Mouse (Mus musculus) right cerebral cortex, postnatal 36 days (tissue): Measurements from ENCODE around the gene Ap4s1.
"Not testable (repeated sequence)": the region's sequence is repeated elsewhere in the genome, so short reads cannot be mapped to it uniquely, and the experiment has no call there.

Source experiments
- DNase-seq, 2 experiments: peaks; one replicate each; pipeline ENCODE4 v3.0.0; 2022; ENCODE audit warnings: low spot score in 2 of 2, mixed read lengths in 1 of 2

The Ap4s1 gene

GRCm38 (mm10) chr12:51690893-51691844 lies at the start of gene Ap4s1:
Gene Ap4s1, plus strand, starts transcription at chr12:51691033.
- peak; percentile 52 to 54 for DNase-seq

- DNase-seq, result no peak
Measured at GRCm38 (mm10) chr12:51641871-51642270, 49.0 kb upstream of the Ap4s1 start.

- DNase-seq, result not testable (repeated sequence)
Measured at GRCm38 (mm10) chr12:51649401-51649800, 41.4 kb upstream of the Ap4s1 start.

- no peak for DNase-seq
Measured at GRCm38 (mm10) chr12:51655944-51656465, 34.8 kb upstream of the Ap4s1 start.

GRCm38 (mm10) chr12:51663011-51663410 lies 27.8 kb upstream of the Ap4s1 start:
- DNase-seq, result no peak

- DNase-seq, result no peak
Measured at GRCm38 (mm10) chr12:51663908-51664307, 26.9 kb upstream of the Ap4s1 start.

- DNase-seq, result no peak
Measured at GRCm38 (mm10) chr12:51666708-51667430, 24.0 kb upstream of the Ap4s1 start.

GRCm38 (mm10) chr12:51671231-51671891 lies 19.5 kb upstream of the Ap4s1 start:
- DNase-seq, result no peak

- DNase-seq, result no peak
Measured at GRCm38 (mm10) chr12:51673270-51673669, 17.6 kb upstream of the Ap4s1 start.

- DNase-seq, result no peak
Measured at GRCm38 (mm10) chr12:51676442-51676841, 14.4 kb upstream of the Ap4s1 start.

GRCm38 (mm10) chr12:51678844-51679243 lies 12.0 kb upstream of the Ap4s1 start:
- no peak for DNase-seq

GRCm38 (mm10) chr12:51688546-51688945 lies 2.3 kb upstream of the Ap4s1 start:
- no peak for DNase-seq

- peak; percentile 95 to 96 for DNase-seq
Measured at GRCm38 (mm10) chr12:51691845-51692632, 1.2 kb downstream of the Ap4s1 start, which contains the start of gene Strn3. Gene Strn3, minus strand, starts transcription at chr12:51691897.

- not testable (repeated sequence) for DNase-seq
Measured at GRCm38 (mm10) chr12:51692870-51693269, 2.0 kb downstream of the Ap4s1 start.

GRCm38 (mm10) chr12:51693419-51693818 lies 2.6 kb downstream of the Ap4s1 start:
- DNase-seq, result no peak

- no peak for DNase-seq
Measured at GRCm38 (mm10) chr12:51694096-51694495, 3.3 kb downstream of the Ap4s1 start.

- DNase-seq, result no peak
Measured at GRCm38 (mm10) chr12:51694966-51695365, 4.1 kb downstream of the Ap4s1 start.

- no peak for DNase-seq
Measured at GRCm38 (mm10) chr12:51696157-51696556, 5.3 kb downstream of the Ap4s1 start.

GRCm38 (mm10) chr12:51699623-51700393 lies 9.0 kb downstream of the Ap4s1 start:
- DNase-seq, result no peak

GRCm38 (mm10) chr12:51701723-51702122 lies 10.9 kb downstream of the Ap4s1 start:
- no peak for DNase-seq
